Mouse (Mus musculus): ENCODE data around the gene Wdr78.

Gene Wdr78

GRCm38 (mm10) chr4:103114184-103115111 is at the start of gene Wdr78, which contains the start of gene Mier1:
TSS of gene Wdr78 (minus strand) at chr4:103114555.
TSS of gene Mier1 (plus strand) at chr4:103114390.
- DNase-seq (ENCODE audit: low read depth, low spot score), result peak; percentile 92

DNA sequence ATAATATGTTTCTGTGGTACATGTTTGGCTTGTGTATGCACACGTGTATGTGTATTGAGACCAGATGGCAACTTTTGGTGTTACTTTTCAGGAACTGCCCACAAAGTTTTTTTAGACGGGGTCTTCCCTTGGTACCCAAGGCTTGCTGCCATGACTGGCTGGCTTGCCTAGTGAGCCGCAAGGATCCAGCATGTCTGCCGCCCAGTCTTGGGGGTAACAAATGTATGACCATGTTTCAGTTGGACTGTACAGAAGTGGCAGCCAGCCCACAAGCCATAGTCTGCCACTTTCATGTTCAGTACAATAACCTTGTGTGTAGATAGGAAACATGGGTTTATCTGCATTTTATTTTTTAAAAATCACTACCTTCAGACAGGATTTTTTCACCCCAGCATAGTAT is 44.4 kb upstream of the Wdr78 start:
- no peak for DNase-seq (ENCODE audit: low read depth, low spot score)

DNA sequence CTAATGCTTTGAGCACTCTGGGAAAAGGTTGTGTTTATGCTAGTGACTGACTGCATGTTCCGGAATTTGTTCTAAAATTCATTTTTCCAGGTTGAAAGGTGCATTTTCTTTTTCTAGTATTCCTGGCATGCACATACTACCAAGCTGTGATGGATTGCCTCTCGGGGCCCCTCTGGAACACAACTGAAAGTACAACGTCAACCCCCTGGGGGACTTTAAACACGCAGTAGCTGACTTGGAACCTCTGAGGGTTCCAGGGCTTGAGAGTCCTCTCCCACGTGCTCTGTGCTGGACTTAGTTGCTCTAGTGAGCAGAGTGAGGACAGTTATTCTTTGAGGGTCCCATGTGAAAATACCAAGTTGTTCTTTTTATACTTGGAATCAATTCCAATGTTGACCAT is 37.6 kb upstream of the Wdr78 start:
- DNase-seq (ENCODE audit: low read depth, low spot score), result no peak

DNA sequence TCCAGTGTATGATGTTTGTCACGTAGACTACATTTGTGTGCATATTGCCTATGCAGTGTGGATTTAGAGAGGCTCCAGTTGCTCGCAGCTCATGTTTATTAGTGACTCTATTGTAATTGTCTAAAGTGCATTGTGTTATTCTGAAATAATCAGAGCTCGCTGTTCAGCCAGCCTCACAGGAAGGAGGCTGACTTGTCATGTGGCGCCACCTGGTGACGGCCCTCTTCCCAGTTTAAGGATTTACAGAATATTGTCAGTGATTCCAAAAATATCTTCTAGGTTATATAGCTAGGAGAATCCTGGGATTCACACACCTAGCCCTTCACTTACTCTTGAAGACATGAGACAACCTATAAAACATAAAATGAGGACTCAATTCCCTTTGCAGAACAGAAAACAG is 32.0 kb upstream of the Wdr78 start:
- peak; percentile 21 for DNase-seq (ENCODE audit: low read depth, low spot score)

DNA sequence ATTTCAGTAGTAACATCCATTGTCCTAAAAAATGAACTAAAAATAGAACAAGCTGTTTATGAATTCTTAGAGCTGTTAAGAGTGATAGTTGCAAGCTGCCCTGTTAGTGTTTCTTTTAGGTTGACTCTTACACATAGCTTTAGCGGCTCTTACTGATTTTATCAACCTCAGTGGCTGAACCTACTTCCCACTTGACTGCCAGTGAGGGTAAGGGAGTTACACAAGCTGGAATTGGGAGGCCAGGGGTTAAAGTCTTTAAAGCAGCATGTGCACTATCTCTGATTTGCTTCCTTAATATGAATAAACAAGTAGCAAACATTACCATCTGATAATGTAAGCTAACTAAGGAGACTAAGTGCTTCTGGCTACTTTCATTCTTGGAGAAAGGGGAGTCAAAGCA is 22.6 kb upstream of the Wdr78 start:
- no peak for DNase-seq (ENCODE audit: low read depth, low spot score)

DNA sequence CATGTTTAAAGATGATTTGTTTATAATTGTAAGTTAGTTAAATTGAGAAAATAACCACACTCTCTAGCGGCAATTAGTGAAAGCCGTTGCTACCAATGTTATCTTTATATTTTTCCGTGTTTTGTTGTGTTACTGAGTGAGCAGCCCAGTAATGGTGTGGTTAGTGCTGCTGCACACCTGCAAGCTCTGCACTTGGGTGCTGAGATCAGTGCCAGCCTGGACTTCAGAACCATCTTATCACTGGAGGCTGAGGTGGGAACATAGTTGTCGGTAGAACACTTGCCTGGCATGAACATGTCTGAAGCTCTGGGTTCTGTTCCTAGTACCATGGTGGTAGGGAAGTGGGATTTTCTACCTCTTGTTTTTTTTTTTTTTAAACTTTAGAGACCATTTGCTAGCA is 12.2 kb upstream of the Wdr78 start:
- no peak for DNase-seq (ENCODE audit: low read depth, low spot score)

GRCm38 (mm10) chr4:103123606-103124005 is 9.3 kb upstream of the Wdr78 start:
- DNase-seq (ENCODE audit: low read depth, low spot score), result no peak

- no peak for DNase-seq (ENCODE audit: low read depth, low spot score)
Measured at GRCm38 (mm10) chr4:103123086-103123485, 8.7 kb upstream of the Wdr78 start.

GRCm38 (mm10) chr4:103120874-103121389 is 6.6 kb upstream of the Wdr78 start:
- DNase-seq (ENCODE audit: low read depth, low spot score), result no peak

DNA sequence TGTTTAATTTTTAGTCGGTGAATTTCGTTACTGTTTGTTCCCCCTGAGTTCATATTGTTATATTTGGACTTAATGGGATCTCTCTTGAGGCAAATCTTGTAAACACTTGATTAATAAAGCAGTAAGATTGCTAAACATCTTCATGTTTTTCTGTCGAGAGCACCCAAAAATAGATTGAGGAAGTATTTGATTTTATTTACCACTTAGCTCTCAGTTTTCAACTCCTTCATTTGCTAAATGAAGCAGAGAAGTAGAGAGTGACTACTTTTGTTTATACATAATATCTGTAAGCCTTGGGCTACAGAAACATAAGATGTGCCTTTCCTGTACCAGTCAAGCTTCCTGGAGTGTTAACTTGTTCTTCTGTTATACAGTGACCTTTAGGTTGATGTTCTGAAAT is 6.0 kb upstream of the Wdr78 start:
- DNase-seq (ENCODE audit: low read depth, low spot score), result no peak

GRCm38 (mm10) chr4:103120028-103120384 is 5.7 kb upstream of the Wdr78 start:
- peak; percentile 16 for DNase-seq (ENCODE audit: low read depth, low spot score)

GRCm38 (mm10) chr4:103119229-103120027 is 5.1 kb upstream of the Wdr78 start:
- peak; percentile 75 for DNase-seq (ENCODE audit: low read depth, low spot score)

- no peak for DNase-seq (ENCODE audit: low read depth, low spot score)
Measured at GRCm38 (mm10) chr4:103118888-103119228, 4.5 kb upstream of the Wdr78 start.

GRCm38 (mm10) chr4:103113402-103113801 is 953 bp downstream of the Wdr78 start:
- no peak for DNase-seq (ENCODE audit: low read depth, low spot score)

- DNase-seq (ENCODE audit: low read depth, low spot score), result no peak
Measured at GRCm38 (mm10) chr4:103112651-103113050, 1.7 kb downstream of the Wdr78 start.

- no peak for DNase-seq (ENCODE audit: low read depth, low spot score)
Measured at GRCm38 (mm10) chr4:103098532-103098931, 15.8 kb downstream of the Wdr78 start.

DNA sequence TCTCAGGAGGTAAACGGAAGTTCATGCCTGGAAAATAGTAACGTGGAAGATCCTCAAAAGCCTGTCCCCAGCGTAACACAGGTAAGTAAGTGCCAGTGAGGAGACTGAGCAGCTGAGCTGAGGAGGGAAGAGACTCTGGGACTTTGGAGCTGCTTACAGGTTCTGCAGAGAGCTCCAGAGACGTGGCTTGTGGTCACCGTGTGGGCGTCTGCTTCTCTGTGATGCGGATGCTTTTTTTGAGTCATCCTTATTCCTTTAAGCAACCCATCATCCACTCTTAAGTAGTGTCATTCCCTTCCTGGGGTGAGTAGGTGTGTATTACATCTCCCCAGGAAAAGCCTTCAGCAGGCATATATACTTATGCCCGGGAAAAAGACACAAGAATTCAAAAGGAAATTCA is 18.4 kb downstream of the Wdr78 start:
- no peak for DNase-seq (ENCODE audit: low read depth, low spot score)

DNA sequence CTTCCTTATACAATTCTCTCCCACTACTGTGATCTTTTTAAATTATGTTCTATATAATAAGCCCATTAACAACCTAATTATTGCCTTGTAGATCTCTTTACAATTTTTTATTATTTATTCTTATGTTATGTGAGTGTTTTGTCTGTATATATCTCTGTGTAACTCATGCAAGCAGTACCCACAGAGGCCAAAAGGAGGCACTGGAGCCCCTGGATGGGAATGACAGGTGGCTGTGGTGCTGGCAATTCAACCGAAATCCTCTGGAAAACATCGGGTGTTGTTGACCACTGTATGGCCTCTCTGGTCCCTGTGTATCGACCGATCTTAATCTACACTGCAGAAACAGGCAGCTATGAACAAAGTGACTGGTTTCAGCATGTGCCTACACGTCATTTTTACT is 29.1 kb downstream of the Wdr78 start:
- no peak for DNase-seq (ENCODE audit: low read depth, low spot score)

DNA sequence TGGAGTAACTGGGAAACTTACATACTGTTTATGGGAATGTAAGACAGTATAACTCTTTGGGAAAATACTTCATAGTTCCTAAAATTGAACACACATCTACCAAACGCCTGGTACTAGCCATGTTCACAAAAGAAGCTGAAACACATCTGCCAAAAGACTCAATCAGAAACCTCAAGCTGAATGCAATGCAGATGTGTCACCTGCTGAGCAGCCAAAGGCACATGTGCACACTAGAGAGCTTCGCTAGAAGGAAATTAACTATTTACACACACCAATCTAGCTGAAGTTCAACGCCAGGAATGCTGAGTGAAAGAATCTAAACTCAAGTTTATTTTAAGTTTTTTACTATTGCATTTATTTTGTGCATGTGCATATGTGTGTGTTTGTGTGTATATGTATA is 43.7 kb downstream of the Wdr78 start:
- DNase-seq (ENCODE audit: low read depth, low spot score), result no peak

GRCm38 (mm10) chr4:103067906-103068655 is 46.3 kb downstream of the Wdr78 start:
- DNase-seq (ENCODE audit: low read depth, low spot score), result peak; percentile 0

DNA sequence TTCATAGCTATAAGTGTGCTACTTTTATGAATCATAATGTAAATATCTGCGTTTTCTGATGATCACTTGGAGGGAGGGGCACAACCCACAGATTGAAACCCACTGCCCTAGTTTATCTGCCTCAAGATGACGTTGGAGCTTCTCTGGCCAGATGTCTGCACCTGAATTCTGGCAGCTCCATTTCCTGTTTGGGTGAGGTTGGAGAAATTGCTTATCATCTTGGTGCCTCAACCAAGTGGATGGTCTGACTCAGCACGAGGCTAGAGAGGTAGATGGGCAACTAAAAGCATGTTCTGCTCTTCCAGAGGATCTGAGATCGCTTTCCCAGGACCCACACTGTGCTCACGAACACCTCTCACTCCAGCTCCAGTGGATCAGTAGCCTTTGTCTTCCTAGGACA is 49.4 kb downstream of the Wdr78 start:
- DNase-seq (ENCODE audit: low read depth, low spot score), result no peak

- DNase-seq (ENCODE audit: low read depth, low spot score), result no peak
Measured at GRCm38 (mm10) chr4:103064421-103064820, 49.9 kb downstream of the Wdr78 start.
